Mouse (Mus musculus): ENCODE measurements around the gene Vamp2. TPM values are rescaled to one million over a fixed set of nuclear protein-coding genes. Genes with fewer than 3 reads are reported as not detected.

The Vamp2 gene
- polyA plus RNA-seq, 1 experiment: 20.9 TPM

DNA sequence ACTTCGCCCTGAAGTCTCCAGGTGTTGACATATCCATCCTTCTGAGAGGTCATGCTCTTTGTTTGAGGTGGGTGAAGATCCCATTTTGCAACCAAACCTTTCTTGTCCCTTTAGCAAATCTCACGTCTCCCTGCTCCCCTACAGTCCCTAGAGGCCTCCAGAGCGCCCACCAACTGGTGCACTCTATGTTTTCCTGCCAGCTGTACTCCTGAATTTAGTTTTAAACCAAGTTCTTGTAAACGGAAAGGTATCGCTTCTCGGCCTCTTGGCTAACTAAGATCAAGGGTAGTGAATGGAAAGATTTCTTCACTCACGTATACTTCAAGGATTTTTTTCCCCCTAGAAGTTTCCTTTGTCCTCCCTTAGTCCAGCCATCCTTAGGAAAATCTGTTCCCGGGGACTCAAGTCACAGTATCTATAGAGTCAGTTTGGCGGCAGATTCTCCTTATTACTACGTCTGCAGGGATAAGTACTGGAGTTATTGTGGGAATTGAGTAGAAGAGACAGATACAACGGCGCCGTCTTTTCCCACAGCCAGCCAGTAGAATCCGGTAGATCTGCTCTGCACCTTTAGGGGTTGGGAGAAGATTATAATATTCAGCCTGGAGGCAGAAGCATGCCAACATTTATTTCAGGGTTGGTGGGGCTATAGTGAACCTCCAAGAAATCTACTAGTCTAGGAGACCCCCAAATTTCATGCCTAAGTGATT, 31.3 kb downstream of the Vamp2 start:
- Histone ChIP-seq H3K27me3 (ENCODE audit: control insufficient read depth, insufficient read depth, insufficient read length) (no peaks in the 10 kb centered on the region), H3ac (ENCODE audit: control insufficient read depth, insufficient read length, low read depth) (no peak overlapping the region), H3K79me3 (ENCODE audit: low read depth) (no peaks in the 10 kb centered on the region), H3K4me3 (ENCODE audit: insufficient read depth, poor library complexity, severe bottlenecking) (no peak overlapping the region), H3K79me2 (ENCODE audit: control insufficient read depth, insufficient read depth) (no peaks in the 10 kb centered on the region), H3K36me3 (ENCODE audit: control insufficient read depth, insufficient read depth) (no peaks in the 10 kb centered on the region)
- TF ChIP-seq CEBPB (IDR thresholded peaks at IDR 0.05; ENCODE audit: low read depth) (no peak), USF1 (IDR thresholded peaks at IDR 0.05; ENCODE audit: low read depth) (no peak), MYOG (IDR thresholded peaks at IDR 0.05; ENCODE audit: control insufficient read depth, extremely low read depth, insufficient read length) (no peak), CTCF (IDR thresholded peaks at IDR 0.05; ENCODE audit: control insufficient read depth, insufficient read depth, insufficient read length) (no peak), MYOD1 (IDR thresholded peaks at IDR 0.05; ENCODE audit: control insufficient read depth, insufficient read length, low read depth) (no peak), FOSL1 (IDR thresholded peaks at IDR 0.05; ENCODE audit: insufficient read depth, low read length, poor library complexity, severe bottlenecking) (no peak), MAX (IDR thresholded peaks at IDR 0.05) (no peak)

DNA sequence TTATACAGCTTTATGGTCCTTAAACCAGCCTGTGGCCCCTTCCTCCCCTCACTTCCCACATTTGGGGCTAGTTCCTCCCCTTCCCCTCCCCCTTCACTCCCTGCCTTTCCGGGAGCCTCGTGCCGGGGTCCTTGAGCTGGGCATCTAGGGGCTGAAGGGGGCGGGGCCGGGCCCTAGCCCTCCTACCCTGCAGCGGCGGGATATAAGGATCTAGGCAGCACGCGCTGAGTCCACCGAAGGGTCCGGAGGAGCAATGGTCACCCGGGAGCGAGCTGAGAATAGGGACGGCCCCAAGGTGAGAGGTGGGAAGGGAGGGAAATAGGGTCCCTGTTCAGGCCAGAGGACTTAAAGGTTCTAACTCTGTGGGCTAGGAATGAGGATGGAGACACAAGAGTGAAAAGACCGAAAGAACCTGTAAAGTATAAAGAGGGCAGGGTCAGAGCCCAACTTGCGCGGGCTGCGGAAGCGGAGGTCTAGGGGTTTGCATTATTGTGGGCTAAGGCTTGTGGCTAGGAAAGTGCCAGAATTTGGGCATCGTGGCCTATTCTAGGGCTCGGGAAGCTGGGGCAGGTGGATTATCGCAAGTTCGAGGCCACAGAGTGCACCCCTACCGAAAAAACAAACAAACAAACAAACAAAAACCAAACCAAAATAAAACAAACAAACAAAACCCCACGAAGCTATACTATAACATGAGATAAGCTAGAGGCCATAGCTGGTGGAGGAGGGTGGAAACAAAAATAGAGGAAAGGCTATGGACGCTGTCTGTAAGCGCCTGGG, 32.1 kb downstream of the Vamp2 start, which contains the start of gene Hes7:
TSS of gene Hes7 (plus strand) at position 184 of the 780 bp plus-strand sequence.
- Histone ChIP-seq H3K4me3 (ENCODE audit: insufficient read depth, poor library complexity, severe bottlenecking) (peak within 1 kb of the TSS; percentile 48), H3K79me2 (ENCODE audit: control insufficient read depth, insufficient read depth) (no peaks in the 10 kb centered on the region), H3ac (ENCODE audit: control insufficient read depth, insufficient read length, low read depth) (peak within 1 kb of the TSS; percentile 72), H3K36me3 (ENCODE audit: control insufficient read depth, insufficient read depth) (no peaks in the 10 kb centered on the region), H3K79me3 (ENCODE audit: low read depth) (no peaks in the 10 kb centered on the region), H3K27me3 (ENCODE audit: control insufficient read depth, insufficient read depth, insufficient read length) (no peaks in the 10 kb centered on the region)
- TF ChIP-seq CEBPB (IDR thresholded peaks at IDR 0.05; ENCODE audit: low read depth) (no peak), MAX (IDR thresholded peaks at IDR 0.05) (no peak), MYOG (IDR thresholded peaks at IDR 0.05; ENCODE audit: control insufficient read depth, extremely low read depth, insufficient read length) (no peak), USF1 (IDR thresholded peaks at IDR 0.05; ENCODE audit: low read depth) (no peak), CTCF (IDR thresholded peaks at IDR 0.05; ENCODE audit: control insufficient read depth, insufficient read depth, insufficient read length) (no peak), FOSL1 (IDR thresholded peaks at IDR 0.05; ENCODE audit: insufficient read depth, low read length, poor library complexity, severe bottlenecking) (no peak)

DNA sequence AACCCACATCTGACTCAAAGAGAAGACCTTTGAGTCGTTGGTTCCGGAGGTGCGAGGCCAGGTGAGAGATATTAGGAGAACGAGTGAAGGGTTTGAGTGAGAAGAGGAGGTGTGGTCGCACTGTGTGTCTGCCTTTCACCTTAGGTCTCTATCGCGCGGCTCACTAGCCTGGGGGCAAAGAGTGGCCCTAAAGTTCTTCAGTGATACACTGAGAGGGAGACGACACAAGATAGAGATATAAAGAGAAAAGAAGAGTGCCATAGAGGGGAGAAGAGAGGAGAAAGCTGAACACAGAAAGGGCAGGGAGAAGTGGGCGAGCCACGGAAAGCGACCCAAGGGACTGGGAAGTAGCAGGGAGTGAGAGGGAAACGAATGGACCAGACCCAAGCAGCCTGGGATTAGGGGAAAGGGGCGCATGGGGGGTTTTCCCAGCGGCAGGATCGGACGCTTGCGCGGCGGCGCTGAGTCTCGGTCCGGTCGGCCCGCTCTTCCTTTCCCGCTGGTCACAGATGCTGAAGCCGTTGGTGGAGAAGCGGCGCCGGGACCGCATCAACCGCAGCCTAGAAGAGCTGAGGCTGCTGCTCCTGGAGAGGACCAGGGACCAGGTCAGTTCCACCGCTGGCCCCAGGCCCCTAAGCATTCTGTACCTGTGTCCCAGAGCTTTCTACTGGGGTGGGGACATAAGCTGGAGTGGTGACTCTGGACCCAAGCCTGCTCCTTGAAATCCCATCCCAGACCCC, 32.9 kb downstream of the Vamp2 start:
- Histone ChIP-seq H3K79me2 (ENCODE audit: control insufficient read depth, insufficient read depth) (no peaks in the 10 kb centered on the region), H3ac (ENCODE audit: control insufficient read depth, insufficient read length, low read depth) (peak overlapping the region; percentile 72), H3K27me3 (ENCODE audit: control insufficient read depth, insufficient read depth, insufficient read length) (no peaks in the 10 kb centered on the region), H3K4me3 (ENCODE audit: insufficient read depth, poor library complexity, severe bottlenecking) (peak overlapping the region; percentile 48), H3K79me3 (ENCODE audit: low read depth) (no peaks in the 10 kb centered on the region), H3K36me3 (ENCODE audit: control insufficient read depth, insufficient read depth) (no peaks in the 10 kb centered on the region)
- TF ChIP-seq MAX (IDR thresholded peaks at IDR 0.05): no peak
- TF ChIP-seq MYOG (IDR thresholded peaks at IDR 0.05; ENCODE audit: control insufficient read depth, extremely low read depth, insufficient read length): no peak
- no peak for TF ChIP-seq USF1 (IDR thresholded peaks at IDR 0.05; ENCODE audit: low read depth)
- no peak for TF ChIP-seq FOSL1 (IDR thresholded peaks at IDR 0.05; ENCODE audit: insufficient read depth, low read length, poor library complexity, severe bottlenecking)

DNA sequence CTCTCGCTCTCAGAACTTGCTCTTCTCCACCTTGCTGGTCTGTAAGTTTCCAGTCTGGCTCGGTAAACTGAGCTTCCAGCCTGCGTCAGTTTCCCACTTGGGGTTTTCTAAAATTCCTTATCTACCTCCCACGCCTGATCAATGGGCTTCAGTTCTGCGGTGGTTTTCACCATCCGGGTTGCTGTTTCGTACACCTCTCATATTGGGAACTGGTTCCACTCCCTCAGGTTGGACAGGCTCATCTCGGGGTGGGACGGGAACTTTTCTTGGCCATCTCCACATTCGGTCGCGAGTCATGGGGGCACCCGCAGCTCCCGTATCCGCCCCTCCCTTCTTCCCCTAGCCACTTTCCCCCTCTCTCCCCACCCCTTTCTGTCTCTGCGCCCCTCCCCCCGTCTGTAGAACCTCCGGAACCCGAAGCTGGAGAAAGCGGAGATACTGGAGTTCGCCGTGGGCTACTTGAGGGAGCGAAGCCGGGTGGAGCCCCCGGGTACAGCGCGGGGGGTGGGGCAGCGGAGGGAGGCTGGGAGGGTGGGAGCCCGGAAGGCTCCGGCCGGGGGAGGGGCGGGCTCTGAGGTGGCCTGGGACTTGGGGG, 33.5 kb downstream of the Vamp2 start:
- Histone ChIP-seq H3K4me3 (ENCODE audit: insufficient read depth, poor library complexity, severe bottlenecking) (peak overlapping the region; percentile 48), H3K79me2 (ENCODE audit: control insufficient read depth, insufficient read depth) (no peaks in the 10 kb centered on the region), H3K36me3 (ENCODE audit: control insufficient read depth, insufficient read depth) (no peaks in the 10 kb centered on the region), H3K27me3 (ENCODE audit: control insufficient read depth, insufficient read depth, insufficient read length) (no peaks in the 10 kb centered on the region), H3K79me3 (ENCODE audit: low read depth) (no peaks in the 10 kb centered on the region), H3ac (ENCODE audit: control insufficient read depth, insufficient read length, low read depth) (peak overlapping the region; percentile 83)
- TF ChIP-seq CEBPB (IDR thresholded peaks at IDR 0.05; ENCODE audit: low read depth) (no peak), USF1 (IDR thresholded peaks at IDR 0.05; ENCODE audit: low read depth) (no peak), MAX (IDR thresholded peaks at IDR 0.05) (no peak), MYOG (IDR thresholded peaks at IDR 0.05; ENCODE audit: control insufficient read depth, extremely low read depth, insufficient read length) (no peak), MYOD1 (IDR thresholded peaks at IDR 0.05; ENCODE audit: control insufficient read depth, insufficient read length, low read depth) (no peak), CTCF (IDR thresholded peaks at IDR 0.05; ENCODE audit: control insufficient read depth, insufficient read depth, insufficient read length) (no peak), FOSL1 (IDR thresholded peaks at IDR 0.05; ENCODE audit: insufficient read depth, low read length, poor library complexity, severe bottlenecking) (no peak)

DNA sequence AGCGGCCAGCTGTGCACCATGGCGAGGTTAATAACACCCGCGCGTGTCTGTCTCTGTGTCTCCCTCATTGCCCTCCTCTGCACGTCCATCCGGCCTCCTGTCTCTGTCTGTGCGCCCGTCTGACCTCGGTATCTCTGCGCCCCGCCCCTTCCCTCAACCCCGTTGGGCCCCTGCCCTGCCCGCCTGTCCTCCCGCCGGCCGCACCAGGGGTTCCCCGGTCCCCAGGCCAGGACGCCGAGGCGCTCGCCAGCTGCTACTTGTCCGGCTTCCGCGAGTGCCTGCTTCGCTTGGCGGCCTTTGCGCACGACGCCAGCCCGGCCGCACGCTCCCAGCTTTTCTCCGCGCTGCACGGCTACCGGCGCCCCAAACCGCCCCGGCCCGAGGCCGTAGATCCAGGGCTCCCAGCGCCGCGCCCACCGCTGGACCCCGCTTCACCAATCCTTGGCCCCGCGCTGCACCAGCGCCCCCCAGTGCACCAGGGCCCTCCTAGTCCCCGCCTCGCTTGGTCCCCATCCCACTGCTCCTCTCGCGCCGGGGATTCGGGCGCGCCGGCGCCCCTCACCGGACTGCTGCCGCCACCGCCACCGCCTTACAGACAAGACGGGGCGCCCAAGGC, 34.2 kb downstream of the Vamp2 start, which contains the start of gene 9130213A22Rik:
TSS of gene 9130213A22Rik (minus strand) at position 254 of the 616 bp plus-strand sequence.
- TF ChIP-seq FOSL1 (IDR thresholded peaks at IDR 0.05; ENCODE audit: insufficient read depth, low read length, poor library complexity, severe bottlenecking): no peak
- no peak for TF ChIP-seq MYOD1 (IDR thresholded peaks at IDR 0.05; ENCODE audit: control insufficient read depth, insufficient read length, low read depth)
- TF ChIP-seq CEBPB (IDR thresholded peaks at IDR 0.05; ENCODE audit: low read depth): no peak
- TF ChIP-seq MAX (IDR thresholded peaks at IDR 0.05): no peak
- TF ChIP-seq CTCF (IDR thresholded peaks at IDR 0.05; ENCODE audit: control insufficient read depth, insufficient read depth, insufficient read length): peak; percentile 98
- no peak for TF ChIP-seq MYOG (IDR thresholded peaks at IDR 0.05; ENCODE audit: control insufficient read depth, extremely low read depth, insufficient read length)
- no peak for TF ChIP-seq USF1 (IDR thresholded peaks at IDR 0.05; ENCODE audit: low read depth)
- H3K27me3 ChIP-seq (ENCODE audit: control insufficient read depth, insufficient read depth, insufficient read length): no peaks in the 10 kb centered on the region
- peak within 1 kb of the TSS; percentile 83 for H3ac ChIP-seq (ENCODE audit: control insufficient read depth, insufficient read length, low read depth)
- no peaks in the 10 kb centered on the region for H3K36me3 ChIP-seq (ENCODE audit: control insufficient read depth, insufficient read depth)
- peak within 1 kb of the TSS; percentile 48 for H3K4me3 ChIP-seq (ENCODE audit: insufficient read depth, poor library complexity, severe bottlenecking)
- H3K79me3 ChIP-seq (ENCODE audit: low read depth): no peaks in the 10 kb centered on the region
- no peaks in the 10 kb centered on the region for H3K79me2 ChIP-seq (ENCODE audit: control insufficient read depth, insufficient read depth)

Measured in C2C12 (cell line).